Mouse (Mus musculus) midbrain, embryonic 12.5 days (tissue): ENCODE results near the gene Srgap3. TPM values are rescaled to one million over a fixed set of nuclear protein-coding genes. Genes with fewer than 3 reads are reported as not detected.

ENCODE experiments used
- ATAC-seq: fragments of 200-750 bp; cut with Nextera tagmentation; 2 replicates; pipeline ENCODE4 v1.8.0; 2017; ENCODE audit warnings: low read depth, moderate TSS enrichment, moderate library complexity; ENCODE audit not compliant: low FRiP score
- H3K27ac ChIP-seq: fragments of 300-500 bp; sonication (generic); replicated peaks from 2 replicates; pipeline ENCODE4 v1.5.1; 2016; ENCODE audit warnings: mild to moderate bottlenecking
- H3K27me3 ChIP-seq: fragments of 300-500 bp; sonication (generic); 2 replicates; pipeline ENCODE4 v1.6.1; 2016; ENCODE audit warnings: mild to moderate bottlenecking
- H3K36me3 ChIP-seq: fragments of 300-500 bp; sonication (generic); 2 replicates; pipeline ENCODE4 v1.6.1; 2016
- H3K4me1 ChIP-seq: fragments of 300-500 bp; sonication (generic); 2 replicates; pipeline ENCODE4 v1.6.1; 2016
- H3K4me2 ChIP-seq: fragments of 300-500 bp; sonication (generic); replicated peaks from 2 replicates; pipeline ENCODE4 v1.6.1; 2016; ENCODE audit warnings: mild to moderate bottlenecking, moderate library complexity
- H3K4me3 ChIP-seq: fragments of 300-500 bp; sonication (generic); 2 replicates; pipeline ENCODE4 v1.5.1; 2016; ENCODE audit warnings: mild to moderate bottlenecking
- H3K9ac ChIP-seq: fragments of 300-500 bp; sonication (generic); replicated peaks from 2 replicates; pipeline ENCODE4 v1.6.1; 2016; ENCODE audit warnings: mild to moderate bottlenecking, moderate library complexity
- H3K9me3 ChIP-seq: fragments of 300-500 bp; sonication (generic); 2 replicates; pipeline ENCODE4 v1.6.1; 2016; ENCODE audit warnings: mild to moderate bottlenecking
- WGBS: fragments of 180-500 bp; shearing (Covaris S2); methylation state at CpG from one replicate; pipeline ENCODE4 v1.1.7; 2016; 5-methylcytosine and 5-hydroxymethylcytosine counted together
- polyA plus RNA-seq: library from polyadenylated mRNA; unstranded; fragments of >200 nt; fragmentation: Nextera tagmentation; extraction: Ambion mirVana; gene quantifications from 2 replicates; pipeline ENCODE4 v1.2.1, GENCODE M21; 2016

The Srgap3 gene
- polyA plus RNA-seq, 1 experiment from 2014 or later = 60.5 TPM

DNA sequence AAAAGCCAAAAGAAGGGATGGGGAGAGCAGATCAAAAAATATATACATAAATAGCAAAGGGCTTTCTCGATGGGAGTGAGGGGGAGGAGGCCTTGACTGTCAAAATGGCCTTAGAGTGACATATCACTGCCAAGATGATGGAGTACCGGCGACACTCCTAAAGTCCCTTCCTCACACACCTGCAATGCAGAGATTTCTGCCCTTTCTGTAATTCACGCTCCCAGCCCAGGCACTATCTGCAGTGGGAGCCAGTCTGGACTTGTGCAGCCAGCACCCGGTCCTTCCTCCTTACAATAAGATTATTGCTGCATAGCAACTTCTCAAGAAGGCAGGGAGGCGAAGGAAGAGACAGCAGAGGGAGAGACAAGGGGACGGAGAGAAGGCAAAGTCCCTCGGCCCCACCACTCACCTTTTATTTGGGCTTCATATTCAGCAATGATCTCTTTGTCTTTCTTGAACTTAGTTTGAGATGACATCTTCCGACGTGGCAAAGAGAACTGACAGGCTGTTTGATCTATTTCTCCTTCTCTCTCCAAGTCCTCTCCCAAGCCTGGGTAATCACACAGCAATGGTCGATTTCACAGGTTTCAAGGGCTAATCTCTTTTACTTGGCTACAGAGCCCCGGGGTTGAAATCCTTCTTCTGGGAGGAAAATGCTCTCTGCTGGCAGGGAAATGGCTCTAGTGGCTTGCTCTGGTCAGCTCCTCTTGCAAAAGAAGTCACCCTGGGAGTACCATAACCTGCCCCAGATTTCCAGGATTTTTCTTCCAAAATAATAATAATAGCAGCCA, 850 bp downstream of the Srgap3 start:
- Histone ChIP-seq H3K27me3 (no peaks in the 10 kb centered on the region), H3K4me3 (peak overlapping the region; percentile 86), H3K36me3 (peaks cover 22% of the 10 kb centered on the region), H3K9me3 (no peaks in the 10 kb centered on the region), H3K27ac (peak overlapping the region; percentile 94), H3K4me1 (peaks cover 55% of the 10 kb centered on the region), H3K9ac (peak overlapping the region; percentile 82), H3K4me2 (peak overlapping the region; percentile 70)
- ATAC-seq = no peak
- 2% methylated on average over 12 of the region's 12 CpGs for WGBS

DNA sequence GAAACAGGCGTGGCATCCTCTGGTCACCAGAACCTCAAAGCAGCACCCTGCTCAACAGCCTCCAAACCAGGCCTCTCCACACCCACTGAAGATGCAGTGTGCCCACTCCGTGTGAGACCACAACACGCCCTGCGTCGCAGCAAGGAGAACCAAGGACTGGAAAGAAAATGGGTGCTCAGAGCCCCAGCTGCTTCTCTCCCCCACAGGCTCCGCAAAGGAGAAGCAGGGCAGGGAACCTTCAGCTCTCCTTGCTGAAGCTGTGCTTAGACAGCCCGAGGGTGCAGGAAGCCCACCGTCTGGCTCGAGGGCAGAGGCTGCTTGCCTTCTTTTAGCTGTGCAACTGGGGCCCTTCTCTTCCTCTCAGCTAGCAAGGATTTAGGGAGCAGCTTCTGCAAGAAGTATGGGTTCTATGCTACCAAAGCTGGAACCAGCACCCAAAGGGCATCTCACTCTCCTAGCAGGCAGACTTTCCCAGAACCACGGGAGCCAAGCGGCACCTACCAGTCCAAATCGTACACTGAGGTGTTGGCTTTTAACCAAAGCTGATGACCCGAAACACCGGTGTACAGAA, 1.8 kb downstream of the Srgap3 start:
- Histone ChIP-seq H3K36me3 (peaks cover 31% of the 10 kb centered on the region), H3K27ac (peak overlapping the region; percentile 94), H3K4me1 (peaks cover 56% of the 10 kb centered on the region), H3K9ac (peak overlapping the region; percentile 82), H3K9me3 (no peaks in the 10 kb centered on the region), H3K27me3 (no peaks in the 10 kb centered on the region), H3K4me3 (peak overlapping the region; percentile 86), H3K4me2 (peak overlapping the region; percentile 70)
- ATAC-seq = peak; percentile 27; the same call in 1 of the 2 replicates
- 7% methylated on average over 14 of the region's 14 CpGs for WGBS

DNA sequence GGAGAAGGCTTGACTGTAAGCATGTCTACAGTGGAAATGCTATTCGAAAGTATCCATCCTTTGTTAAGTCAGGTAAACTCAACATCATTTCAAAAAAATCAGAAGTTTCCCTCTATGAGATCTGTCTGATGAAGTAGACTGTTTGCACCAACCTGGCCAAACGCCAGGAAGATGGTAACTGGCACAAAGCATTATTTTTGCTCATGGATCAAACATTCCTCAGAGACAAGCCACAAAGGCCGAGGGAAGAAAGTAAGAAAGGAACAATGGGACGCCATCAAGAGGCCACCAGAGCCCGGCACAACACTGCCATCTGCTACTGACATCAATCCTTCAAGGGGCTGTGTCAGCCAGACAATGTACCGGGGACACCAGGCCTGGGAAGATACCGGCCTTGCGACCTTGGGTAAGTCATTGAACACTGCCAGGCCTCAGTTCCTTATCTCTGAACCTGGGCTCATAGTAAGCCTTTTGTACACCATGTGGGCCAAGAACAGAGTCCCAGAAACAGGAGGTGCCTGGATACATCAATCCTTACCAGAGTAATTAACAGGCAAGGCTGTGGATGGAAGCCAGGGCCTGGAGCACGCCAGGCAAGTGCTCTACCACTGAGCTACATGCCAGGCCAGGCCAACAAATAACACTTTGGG, 3.3 kb downstream of the Srgap3 start:
- Histone ChIP-seq H3K27me3 (no peaks in the 10 kb centered on the region), H3K4me1 (peaks cover 51% of the 10 kb centered on the region), H3K9ac (peak overlapping the region; percentile 82), H3K4me2 (peak overlapping the region; percentile 70), H3K9me3 (no peaks in the 10 kb centered on the region), H3K4me3 (peak overlapping the region; percentile 86), H3K36me3 (peaks cover 43% of the 10 kb centered on the region), H3K27ac (peak overlapping the region; percentile 17)
- no peak for ATAC-seq
- WGBS = 36% methylated on average over 9 of the region's 9 CpGs

DNA sequence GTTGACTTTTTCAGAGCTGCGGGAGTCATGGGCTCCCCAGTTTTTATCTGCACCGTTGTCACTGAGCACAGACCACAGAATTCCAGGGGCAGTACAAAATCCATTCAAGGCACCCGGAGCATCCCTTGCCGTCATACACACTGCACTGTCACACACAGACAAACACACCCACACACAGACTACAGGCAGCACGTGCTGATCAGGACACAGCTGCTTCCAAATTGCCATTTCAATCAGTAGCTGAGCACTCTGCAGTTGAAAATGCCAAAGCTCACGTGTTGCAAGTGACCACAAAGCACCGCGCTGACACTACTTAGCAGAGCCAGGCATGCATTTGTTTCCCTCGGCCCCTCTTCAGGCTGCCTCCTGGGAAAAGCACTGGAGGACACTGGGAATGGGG, 7.8 kb downstream of the Srgap3 start:
- H3K9ac ChIP-seq = no peak overlapping the region
- H3K27ac ChIP-seq = no peak overlapping the region
- no peak for ATAC-seq
- no peak overlapping the region for H3K4me3 ChIP-seq
- H3K4me1 ChIP-seq = peaks cover 46% of the 10 kb centered on the region
- no peak overlapping the region for H3K4me2 ChIP-seq
- 88% methylated on average over 9 of the region's 9 CpGs for WGBS
- no peaks in the 10 kb centered on the region for H3K9me3 ChIP-seq
- peaks cover 64% of the 10 kb centered on the region for H3K36me3 ChIP-seq
- H3K27me3 ChIP-seq = no peaks in the 10 kb centered on the region

DNA sequence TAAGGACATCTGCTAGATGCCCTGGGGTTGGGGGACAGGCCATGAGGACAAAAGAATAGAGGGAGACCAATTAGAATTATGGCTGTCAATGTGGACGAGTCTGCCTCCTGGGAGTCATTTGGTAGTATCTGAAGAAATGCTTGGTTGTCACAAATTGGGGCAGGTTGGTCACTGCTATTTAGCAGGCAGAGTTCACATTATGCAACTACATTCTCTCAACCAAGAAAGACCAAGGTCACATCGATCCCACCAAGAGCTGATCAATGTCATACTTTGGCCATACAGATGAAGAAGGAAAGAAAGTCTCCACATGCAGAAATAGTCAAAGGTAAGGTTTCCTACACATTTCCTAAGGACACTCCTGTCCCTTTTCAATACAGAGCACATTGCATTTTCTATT, 9.3 kb downstream of the Srgap3 start:
- peaks cover 64% of the 10 kb centered on the region for H3K36me3 ChIP-seq

DNA sequence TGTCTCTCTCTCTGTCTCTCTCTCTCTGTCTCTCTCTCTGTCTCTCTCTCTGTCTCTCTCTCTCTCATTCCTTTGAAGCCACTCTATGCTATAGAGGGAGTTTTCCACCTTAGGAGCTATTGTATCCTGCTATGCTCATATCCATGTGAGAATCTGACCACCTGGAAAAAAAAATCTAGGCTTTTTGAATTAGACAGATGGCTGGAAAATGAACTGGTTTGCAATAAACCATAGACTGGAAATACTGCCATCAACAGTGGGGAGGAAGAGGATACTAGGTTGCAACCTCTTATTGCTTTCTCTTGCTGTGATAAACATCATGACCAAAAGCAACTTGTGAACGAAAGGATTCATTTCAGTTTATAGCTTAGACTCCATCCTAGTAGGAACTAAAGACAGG, 12.6 kb downstream of the Srgap3 start:
- Histone ChIP-seq H3K4me2 (no peak overlapping the region), H3K27me3 (no peaks in the 10 kb centered on the region), H3K9me3 (no peaks in the 10 kb centered on the region), H3K4me1 (peaks cover 63% of the 10 kb centered on the region), H3K36me3 (peaks cover 38% of the 10 kb centered on the region), H3K4me3 (no peak overlapping the region), H3K9ac (no peak overlapping the region), H3K27ac (no peak overlapping the region)
- 94% methylated on average over 1 of the region's 1 CpGs for WGBS
- ATAC-seq = no peak

More for the DNA sequence above, 9.3 kb downstream of the Srgap3 start:
- no peak overlapping the region for H3K4me3 ChIP-seq
- H3K4me2 ChIP-seq = no peak overlapping the region
- H3K27me3 ChIP-seq = no peaks in the 10 kb centered on the region
- WGBS = 86% methylated on average over 2 of the region's 2 CpGs
- no peak for ATAC-seq
- H3K9ac ChIP-seq = no peak overlapping the region
- no peaks in the 10 kb centered on the region for H3K9me3 ChIP-seq
- no peak overlapping the region for H3K27ac ChIP-seq
- H3K4me1 ChIP-seq = peaks cover 45% of the 10 kb centered on the region

DNA sequence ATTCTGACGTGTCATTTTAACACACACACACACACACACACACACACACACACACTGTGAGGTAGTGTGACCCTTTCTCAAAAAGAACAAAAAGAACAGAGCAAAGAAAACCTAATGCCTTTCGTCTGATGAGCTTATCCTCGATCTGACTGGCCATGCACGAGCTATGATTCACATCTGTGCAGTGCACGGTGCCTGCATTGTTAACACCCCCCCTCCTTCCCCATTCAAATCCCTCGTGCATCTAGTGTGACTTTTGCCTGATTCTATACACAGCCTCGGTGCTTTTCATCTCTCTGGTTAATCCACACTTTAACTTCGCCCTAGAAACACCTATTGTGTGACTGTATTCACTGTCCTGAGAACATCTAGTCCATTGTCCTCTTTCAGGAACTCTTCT, 14.5 kb downstream of the Srgap3 start:
- Histone ChIP-seq H3K27ac (peak overlapping the region; percentile 52), H3K4me3 (no peak overlapping the region), H3K9me3 (no peaks in the 10 kb centered on the region), H3K27me3 (no peaks in the 10 kb centered on the region), H3K4me2 (peak overlapping the region; percentile 2; the same call in 1 of the 2 replicates), H3K36me3 (peaks cover 23% of the 10 kb centered on the region; the same call in 1 of the 2 replicates), H3K9ac (no peak overlapping the region), H3K4me1 (peaks cover 77% of the 10 kb centered on the region)
- peak; percentile 32; the same call in 1 of the 2 replicates for ATAC-seq
- 6% methylated on average over 8 of the region's 8 CpGs for WGBS

DNA sequence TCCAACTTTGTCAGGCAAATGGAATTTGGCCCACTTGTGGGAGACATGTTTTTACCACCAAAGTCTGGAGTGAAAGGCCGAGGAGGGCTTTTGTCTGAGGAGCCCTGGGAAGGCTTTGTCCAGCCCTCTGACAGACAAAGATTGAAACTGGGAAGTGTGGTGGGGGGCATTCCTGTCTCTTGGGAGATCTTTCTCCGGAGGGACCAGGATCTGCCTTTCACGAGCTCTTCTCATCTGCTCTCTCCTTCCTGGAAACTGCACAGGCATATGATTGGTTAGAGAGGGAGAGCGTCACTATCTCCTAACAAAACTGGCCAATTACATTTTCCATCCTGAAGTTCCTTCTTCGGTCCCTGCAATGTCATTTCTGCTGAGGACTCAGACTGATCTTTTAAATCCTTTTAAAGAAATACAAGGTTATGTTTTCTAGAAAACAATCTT, 17.0 kb downstream of the Srgap3 start:
- peaks cover 98% of the 10 kb centered on the region for H3K4me1 ChIP-seq
- H3K9ac ChIP-seq = no peak overlapping the region

DNA sequence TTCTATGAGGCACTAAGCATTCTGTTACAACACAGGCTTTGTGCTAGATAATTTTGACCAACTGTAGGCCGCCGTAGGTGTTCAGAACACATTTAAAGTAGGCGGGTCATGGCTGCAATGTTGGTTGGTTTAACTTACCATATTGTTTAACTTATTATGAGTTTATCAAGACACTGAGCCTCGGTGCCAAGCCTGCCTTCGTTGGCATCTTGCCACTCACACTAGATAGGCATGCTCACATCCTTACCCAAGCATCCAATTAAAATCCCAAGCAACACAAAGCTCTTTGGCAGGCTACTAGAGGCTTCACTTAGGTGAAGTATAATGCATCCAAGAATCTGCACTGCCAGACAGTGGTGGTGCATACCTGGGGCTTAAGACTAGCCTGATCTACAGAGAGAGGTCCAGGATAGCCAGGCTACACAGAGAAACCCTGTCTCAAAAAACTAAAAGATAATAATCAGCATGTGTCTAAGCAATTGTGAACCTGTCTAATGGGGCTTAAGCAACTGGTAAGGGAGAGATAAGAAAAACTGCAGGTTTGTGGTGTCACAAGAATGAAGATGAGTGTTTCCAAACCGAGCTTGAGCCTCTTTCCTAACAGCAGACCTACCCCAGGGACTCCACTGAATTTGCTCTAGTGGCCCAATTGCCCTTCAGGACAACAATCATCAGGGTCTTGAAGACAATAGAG, 17.6 kb downstream of the Srgap3 start:
- peaks cover 23% of the 10 kb centered on the region; the same call in 1 of the 2 replicates for H3K36me3 ChIP-seq
- no peaks in the 10 kb centered on the region for H3K9me3 ChIP-seq
- no peak for ATAC-seq
- 79% methylated on average over 6 of the region's 6 CpGs for WGBS
- H3K4me1 ChIP-seq = peaks cover 99% of the 10 kb centered on the region
- H3K4me3 ChIP-seq = no peak overlapping the region
- H3K27me3 ChIP-seq = no peaks in the 10 kb centered on the region
- no peak overlapping the region for H3K9ac ChIP-seq
- H3K27ac ChIP-seq = peak overlapping the region; percentile 85
- peak overlapping the region; percentile 40 for H3K4me2 ChIP-seq

More for the DNA sequence above, 17.0 kb downstream of the Srgap3 start:
- Histone ChIP-seq H3K27me3 (no peaks in the 10 kb centered on the region), H3K36me3 (peaks cover 21% of the 10 kb centered on the region; the same call in 1 of the 2 replicates), H3K27ac (peak overlapping the region; percentile 85), H3K4me2 (peak overlapping the region; percentile 40), H3K9me3 (no peaks in the 10 kb centered on the region), H3K4me3 (no peak overlapping the region)
- peak; percentile 71 for ATAC-seq
- 7% methylated on average over 5 of the region's 5 CpGs for WGBS

DNA sequence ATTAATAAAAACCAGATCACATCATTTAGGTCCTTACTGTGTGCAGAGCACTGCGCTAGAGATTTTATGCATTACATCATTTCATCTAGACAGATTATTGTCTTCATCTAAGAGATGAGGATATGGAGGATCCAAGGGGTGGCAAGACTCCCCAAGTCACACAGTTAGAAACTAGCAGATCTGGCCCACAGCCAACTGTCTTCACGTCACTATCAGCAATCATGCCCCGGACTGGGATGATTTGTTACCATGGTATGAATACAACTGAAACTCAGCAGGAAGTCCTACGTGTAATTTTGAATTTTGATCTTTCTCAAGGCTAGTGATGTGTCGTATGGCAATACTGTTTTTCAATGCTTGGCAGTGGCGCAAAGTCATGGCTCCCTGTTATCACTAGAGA, 18.2 kb downstream of the Srgap3 start:
- H3K36me3 ChIP-seq = peaks cover 18% of the 10 kb centered on the region; the same call in 1 of the 2 replicates
- ATAC-seq = no peak
- H3K4me2 ChIP-seq = no peak overlapping the region
- H3K9me3 ChIP-seq = no peaks in the 10 kb centered on the region
- no peak overlapping the region for H3K27ac ChIP-seq
- H3K27me3 ChIP-seq = no peaks in the 10 kb centered on the region
- WGBS = 86% methylated on average over 6 of the region's 6 CpGs
- peaks cover 95% of the 10 kb centered on the region for H3K4me1 ChIP-seq
- H3K9ac ChIP-seq = no peak overlapping the region
- H3K4me3 ChIP-seq = no peak overlapping the region

DNA sequence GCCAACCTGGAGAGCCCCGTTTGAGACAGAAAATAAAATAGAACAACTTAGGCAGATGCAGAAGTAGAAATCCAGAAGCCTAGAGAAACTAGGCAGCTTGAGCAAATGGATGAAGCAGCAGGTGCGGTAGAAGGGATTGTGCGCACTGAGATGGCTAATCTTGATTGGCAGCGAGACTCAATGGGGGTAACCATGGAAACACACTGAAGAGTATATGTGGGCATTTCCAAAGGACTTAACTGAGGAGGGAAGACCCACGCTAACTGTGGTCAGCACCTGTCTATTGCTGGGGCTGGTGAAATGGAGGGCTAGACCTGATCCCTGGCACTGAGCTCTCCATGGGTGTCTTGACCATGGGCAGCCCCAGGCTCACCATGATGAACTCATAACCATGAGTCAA, 19.7 kb downstream of the Srgap3 start:
- Histone ChIP-seq H3K4me1 (peaks cover 85% of the 10 kb centered on the region), H3K27ac (peak overlapping the region; percentile 27), H3K4me3 (no peak overlapping the region), H3K36me3 (peaks cover 24% of the 10 kb centered on the region), H3K9me3 (no peaks in the 10 kb centered on the region), H3K4me2 (peak overlapping the region; percentile 1; the same call in 1 of the 2 replicates), H3K9ac (no peak overlapping the region), H3K27me3 (no peaks in the 10 kb centered on the region)
- peak; percentile 71 for ATAC-seq
- 17% methylated on average over 5 of the region's 5 CpGs for WGBS
